Mouse (Mus musculus): Measurements from ENCODE around the gene Olig3. TPM values are rescaled to one million over a fixed set of nuclear protein-coding genes. Genes with fewer than 3 reads are reported as not detected.

Olig3 gene
- total RNA-seq, 1 experiment, result 0.80 TPM

DNA sequence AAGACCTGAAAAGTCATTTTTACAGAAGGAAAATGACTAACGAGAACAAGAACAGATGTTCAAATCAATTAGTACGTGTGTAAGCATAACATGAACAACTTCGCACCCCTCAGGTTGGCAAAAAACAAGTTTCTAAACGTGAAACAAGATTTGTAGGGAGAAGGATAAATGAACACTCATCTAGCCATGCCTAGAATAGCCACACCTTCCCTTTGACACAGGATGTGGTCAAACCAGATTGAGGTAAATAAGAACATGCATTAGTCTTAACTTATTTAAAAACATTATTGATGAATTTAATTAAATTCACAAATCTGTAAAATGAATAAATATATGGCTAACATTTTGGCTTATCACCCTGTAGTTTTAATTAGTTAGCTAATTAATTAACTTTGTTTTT, 35.5 kb downstream of the Olig3 start:
- no peaks in the 10 kb centered on the region; a peak in 1 of 4 replicates for H3K4me1 ChIP-seq (ENCODE audit: control insufficient read depth in 2 of 2, insufficient read depth in 2 of 2, low read length in 2 of 2, poor library complexity in 1 of 2)
- H3K9ac ChIP-seq (ENCODE audit: insufficient read depth, low read depth, low read length, poor library complexity, severe bottlenecking), result no peak overlapping the region
- DNase-seq (ENCODE audit: low read depth, low spot score), result no peak
- no peaks in the 10 kb centered on the region for H3K9me3 ChIP-seq (ENCODE audit: control insufficient read depth, insufficient read depth, low read depth, low read length)
- H3K4me3 ChIP-seq (ENCODE audit: insufficient read depth in 1 of 2, low read depth in 1 of 2, low read length in 2 of 2, poor library complexity in 1 of 2, severe bottlenecking in 1 of 2), result no peak overlapping the region
- TF ChIP-seq ZC3H11A (IDR thresholded peaks at IDR 0.05; ENCODE audit: borderline replicate concordance, low read depth, low read length) (no peak), MAFK (IDR thresholded peaks at IDR 0.05; ENCODE audit: insufficient read depth, low read depth, low read length) (no peak), ZNF384 (IDR thresholded peaks at IDR 0.05; ENCODE audit: low read depth, low read length) (no peak), HCFC1 (IDR thresholded peaks at IDR 0.05; ENCODE audit: borderline replicate concordance, insufficient read depth, low read length) (no peak), CHD2 (IDR thresholded peaks at IDR 0.05; ENCODE audit: low read depth, low read length) (no peak)
- no peak overlapping the region for H3K27ac ChIP-seq (ENCODE audit: insufficient read depth, low read depth, low read length, poor library complexity, severe bottlenecking)
- no peaks in the 10 kb centered on the region for H3K36me3 ChIP-seq (ENCODE audit: control insufficient read depth, insufficient read depth, low read length, poor library complexity, severe bottlenecking)
- in situ Hi-C loops (cut with MboI; ENCODE audit: low sequenced_read_pairs in 2 of 2, unreplicated experiment in 2 of 2), result no loop called here

DNA sequence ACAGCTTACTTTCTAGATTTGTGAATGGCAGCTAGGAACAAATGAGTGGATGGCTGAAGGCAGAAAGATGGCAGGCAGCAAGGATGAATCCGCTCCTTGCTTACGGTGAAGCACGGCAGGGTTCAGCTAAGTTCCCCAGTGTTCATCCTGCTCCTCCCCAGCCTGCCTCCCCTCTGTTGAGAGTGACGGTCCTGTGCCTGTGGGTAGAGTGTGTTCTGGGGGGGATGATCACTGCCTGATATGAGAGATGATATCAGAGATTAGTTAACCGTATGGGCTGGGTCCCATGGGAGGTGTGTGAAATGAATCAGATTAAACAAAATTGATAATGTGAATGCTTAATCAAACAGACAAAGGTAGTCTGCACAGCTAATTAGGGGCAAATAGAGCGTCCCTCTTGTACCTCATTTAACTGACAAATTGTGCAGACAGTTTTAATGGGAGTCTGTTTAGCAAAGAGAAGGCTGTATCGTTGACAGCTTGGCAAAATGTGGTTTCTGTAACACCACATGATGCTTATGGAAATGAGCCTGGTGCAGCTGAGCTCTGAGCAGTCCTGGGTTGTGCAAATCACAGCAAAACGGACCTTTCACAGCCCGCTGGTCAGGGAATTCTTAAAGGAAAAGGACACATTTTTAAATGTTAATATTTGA, 40.3 kb downstream of the Olig3 start:
- no peaks in the 10 kb centered on the region; a peak in 1 of 4 replicates for H3K4me1 ChIP-seq (ENCODE audit: control insufficient read depth in 2 of 2, insufficient read depth in 2 of 2, low read length in 2 of 2, poor library complexity in 1 of 2)
- H3K27ac ChIP-seq (ENCODE audit: insufficient read depth, low read depth, low read length, poor library complexity, severe bottlenecking), result no peak overlapping the region
- no peaks in the 10 kb centered on the region for H3K36me3 ChIP-seq (ENCODE audit: control insufficient read depth, insufficient read depth, low read length, poor library complexity, severe bottlenecking)
- H3K4me3 ChIP-seq (ENCODE audit: insufficient read depth in 1 of 2, low read depth in 1 of 2, low read length in 2 of 2, poor library complexity in 1 of 2, severe bottlenecking in 1 of 2), result no peak overlapping the region
- TF ChIP-seq ZC3H11A (IDR thresholded peaks at IDR 0.05; ENCODE audit: borderline replicate concordance, low read depth, low read length), result no peak
- no peak for TF ChIP-seq HCFC1 (IDR thresholded peaks at IDR 0.05; ENCODE audit: borderline replicate concordance, insufficient read depth, low read length)
- TF ChIP-seq ZNF384 (IDR thresholded peaks at IDR 0.05; ENCODE audit: low read depth, low read length), result no peak
- no peak for TF ChIP-seq CHD2 (IDR thresholded peaks at IDR 0.05; ENCODE audit: low read depth, low read length)
- TF ChIP-seq MAFK (IDR thresholded peaks at IDR 0.05; ENCODE audit: insufficient read depth, low read depth, low read length), result no peak
- no peaks in the 10 kb centered on the region for H3K9me3 ChIP-seq (ENCODE audit: control insufficient read depth, insufficient read depth, low read depth, low read length)
- in situ Hi-C loops (cut with MboI; ENCODE audit: low sequenced_read_pairs in 2 of 2, unreplicated experiment in 2 of 2), result no loop called here
- H3K9ac ChIP-seq (ENCODE audit: insufficient read depth, low read depth, low read length, poor library complexity, severe bottlenecking), result no peak overlapping the region
- DNase-seq (ENCODE audit: low read depth, low spot score), result no peak

DNA sequence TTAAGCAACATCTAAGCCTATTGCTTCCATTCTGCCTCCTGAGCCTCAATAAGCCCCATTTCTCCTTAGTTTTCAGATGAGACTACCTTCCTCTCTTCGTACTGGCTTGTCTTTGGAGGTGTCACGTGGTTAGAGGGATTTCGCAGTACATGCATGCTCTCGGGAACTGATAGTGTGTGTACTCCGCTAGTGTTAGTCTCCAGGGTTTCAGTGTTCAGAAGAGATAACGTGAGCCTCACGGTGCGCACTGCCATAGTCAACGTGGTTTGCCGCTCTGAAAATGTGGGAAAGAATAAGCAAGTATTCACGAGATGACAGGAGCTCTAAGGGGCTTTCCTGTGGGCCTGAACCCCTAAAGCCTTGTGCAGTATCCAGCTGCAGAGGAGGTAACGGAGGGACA, 41.1 kb downstream of the Olig3 start:
- Histone ChIP-seq H3K9me3 (ENCODE audit: control insufficient read depth, insufficient read depth, low read depth, low read length) (no peaks in the 10 kb centered on the region), H3K36me3 (ENCODE audit: control insufficient read depth, insufficient read depth, low read length, poor library complexity, severe bottlenecking) (no peaks in the 10 kb centered on the region), H3K27ac (ENCODE audit: insufficient read depth, low read depth, low read length, poor library complexity, severe bottlenecking) (no peak overlapping the region), H3K9ac (ENCODE audit: insufficient read depth, low read depth, low read length, poor library complexity, severe bottlenecking) (no peak overlapping the region), H3K4me3 (ENCODE audit: insufficient read depth in 1 of 2, low read depth in 1 of 2, low read length in 2 of 2, poor library complexity in 1 of 2, severe bottlenecking in 1 of 2) (no peak overlapping the region), H3K4me1 (ENCODE audit: control insufficient read depth in 2 of 2, insufficient read depth in 2 of 2, low read length in 2 of 2, poor library complexity in 1 of 2) (no peaks in the 10 kb centered on the region; a peak in 1 of 4 replicates)
- no peak for TF ChIP-seq ZNF384 (IDR thresholded peaks at IDR 0.05; ENCODE audit: low read depth, low read length)
- TF ChIP-seq CHD2 (IDR thresholded peaks at IDR 0.05; ENCODE audit: low read depth, low read length), result no peak
- TF ChIP-seq MAFK (IDR thresholded peaks at IDR 0.05; ENCODE audit: insufficient read depth, low read depth, low read length), result no peak
- TF ChIP-seq ZC3H11A (IDR thresholded peaks at IDR 0.05; ENCODE audit: borderline replicate concordance, low read depth, low read length), result no peak
- TF ChIP-seq HCFC1 (IDR thresholded peaks at IDR 0.05; ENCODE audit: borderline replicate concordance, insufficient read depth, low read length), result no peak
- no peak for DNase-seq (ENCODE audit: low read depth, low spot score)
- in situ Hi-C loops (cut with MboI; ENCODE audit: low sequenced_read_pairs in 2 of 2, unreplicated experiment in 2 of 2), result no loop called here

DNA sequence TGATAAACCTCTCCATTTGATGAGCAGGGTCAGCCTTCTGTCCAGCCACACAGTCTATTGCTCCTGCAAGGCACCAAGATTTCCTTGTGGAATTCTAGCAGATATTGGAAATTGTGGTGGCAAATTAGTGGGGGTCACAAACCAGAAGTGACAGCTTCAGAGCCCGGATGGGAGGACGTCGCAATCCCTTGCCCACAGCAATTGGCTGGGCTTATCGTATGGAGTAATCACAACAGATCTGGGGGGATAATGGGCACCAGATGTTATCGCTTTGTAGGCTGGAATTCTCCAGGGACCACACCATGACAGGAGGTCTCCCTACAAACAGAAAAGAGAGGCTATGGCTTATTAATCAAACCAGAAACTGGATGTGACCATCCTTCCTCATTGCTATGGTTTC, 44.8 kb downstream of the Olig3 start:
- Histone ChIP-seq H3K27ac (ENCODE audit: insufficient read depth, low read depth, low read length, poor library complexity, severe bottlenecking) (no peak overlapping the region), H3K4me3 (ENCODE audit: insufficient read depth in 1 of 2, low read depth in 1 of 2, low read length in 2 of 2, poor library complexity in 1 of 2, severe bottlenecking in 1 of 2) (no peak overlapping the region), H3K4me1 (ENCODE audit: control insufficient read depth in 2 of 2, insufficient read depth in 2 of 2, low read length in 2 of 2, poor library complexity in 1 of 2) (peaks cover 6 to 7% of the 10 kb centered on the region in 2 experiments; a peak in 2 of 4 replicates), H3K9ac (ENCODE audit: insufficient read depth, low read depth, low read length, poor library complexity, severe bottlenecking) (no peak overlapping the region), H3K36me3 (ENCODE audit: control insufficient read depth, insufficient read depth, low read length, poor library complexity, severe bottlenecking) (no peaks in the 10 kb centered on the region), H3K9me3 (ENCODE audit: control insufficient read depth, insufficient read depth, low read depth, low read length) (no peaks in the 10 kb centered on the region)
- no peak for DNase-seq (ENCODE audit: low read depth, low spot score)
- no peak for TF ChIP-seq HCFC1 (IDR thresholded peaks at IDR 0.05; ENCODE audit: borderline replicate concordance, insufficient read depth, low read length)
- no peak for TF ChIP-seq CHD2 (IDR thresholded peaks at IDR 0.05; ENCODE audit: low read depth, low read length)
- TF ChIP-seq ZC3H11A (IDR thresholded peaks at IDR 0.05; ENCODE audit: borderline replicate concordance, low read depth, low read length), result no peak
- no peak for TF ChIP-seq ZNF384 (IDR thresholded peaks at IDR 0.05; ENCODE audit: low read depth, low read length)
- TF ChIP-seq MAFK (IDR thresholded peaks at IDR 0.05; ENCODE audit: insufficient read depth, low read depth, low read length), result no peak
- in situ Hi-C loops (cut with MboI; ENCODE audit: low sequenced_read_pairs in 2 of 2, unreplicated experiment in 2 of 2), result no loop called here
